Mouse (Mus musculus) urinary bladder, adult 18-20 months (tissue): ENCODE measurements around the gene Stat3.

Source experiments
- DNase-seq, 2 experiments: peaks; one replicate each; pipeline ENCODE4 v3.0.0; 2022; ENCODE audit warnings: low spot score in 2 of 2, mixed read lengths in 2 of 2

Stat3 gene

GRCm38 (mm10) chr11:100891256-100892123 is 47.9 kb downstream of the Stat3 start:
- no peak for DNase-seq

DNA sequence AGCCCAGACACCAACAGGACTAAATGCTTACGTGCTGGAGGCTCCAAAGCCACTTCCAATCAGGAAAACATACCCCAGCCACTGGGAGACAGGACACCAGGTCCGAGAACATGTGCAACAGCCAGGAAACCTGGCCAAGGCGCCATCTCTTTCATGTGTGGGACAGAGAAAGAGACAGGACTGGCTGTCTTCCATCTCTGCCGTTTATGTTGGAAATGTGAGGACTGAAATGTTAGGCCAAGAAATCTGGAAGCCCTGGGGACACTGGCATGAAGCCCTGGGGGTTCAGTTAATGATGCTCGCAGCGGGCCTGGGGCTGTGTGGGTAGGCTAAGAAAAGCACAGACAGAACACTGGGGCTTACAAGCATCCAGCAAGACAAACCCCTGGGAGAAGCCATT is 48.9 kb downstream of the Stat3 start:
- DNase-seq = no peak

- no peak for DNase-seq
Observed at GRCm38 (mm10) chr11:100888348-100888820, 51.0 kb downstream of the Stat3 start.

GRCm38 (mm10) chr11:100887764-100888163 is 51.6 kb downstream of the Stat3 start:
- no peak for DNase-seq

GRCm38 (mm10) chr11:100887236-100887635 is 52.1 kb downstream of the Stat3 start:
- no peak for DNase-seq

- DNase-seq = no peak
Observed at GRCm38 (mm10) chr11:100886188-100886740, 53.1 kb downstream of the Stat3 start.

DNA sequence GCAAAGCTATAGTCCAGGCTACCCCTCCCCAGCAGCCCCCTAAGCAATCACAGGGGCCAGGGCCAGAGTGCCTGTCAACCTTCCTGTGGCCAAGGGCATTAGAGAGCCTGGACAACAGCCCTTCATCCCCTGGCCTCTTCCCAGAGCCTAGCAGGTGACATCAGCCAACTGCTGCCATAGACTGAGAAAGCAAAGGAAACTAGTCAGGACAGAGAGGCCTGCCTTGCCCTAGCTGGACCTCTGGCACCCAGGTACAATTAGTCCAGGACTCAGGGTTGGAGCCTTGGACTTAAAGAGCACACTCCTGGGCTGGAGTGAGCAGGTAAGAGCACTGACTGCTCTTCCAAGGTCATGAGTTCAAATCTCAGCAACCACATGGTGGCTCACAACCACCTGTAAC is 53.9 kb downstream of the Stat3 start:
- DNase-seq = no peak

DNA sequence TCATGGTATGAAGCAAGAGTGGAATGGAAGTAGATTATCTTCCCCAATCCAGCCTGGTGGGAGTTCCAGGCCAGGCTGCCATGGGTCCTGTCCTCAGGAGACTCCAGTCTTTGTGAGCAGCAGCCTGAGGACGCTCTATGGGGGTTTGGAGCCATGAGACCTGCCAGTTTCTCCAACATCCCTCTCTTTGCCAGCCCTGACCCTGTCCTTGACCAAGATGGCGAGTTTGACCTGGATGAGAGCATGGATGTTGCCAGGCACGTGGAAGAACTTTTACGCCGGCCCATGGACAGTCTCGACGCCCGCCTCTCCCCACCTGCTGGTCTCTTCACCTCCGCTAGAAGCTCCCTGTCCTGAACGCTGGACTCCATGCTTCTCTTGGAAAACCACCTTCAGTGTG is 55.7 kb downstream of the Stat3 start:
- no peak for DNase-seq

GRCm38 (mm10) chr11:100879321-100880078 is 59.8 kb downstream of the Stat3 start:
- no peak for DNase-seq

GRCm38 (mm10) chr11:100875761-100876160 is 63.6 kb downstream of the Stat3 start:
- DNase-seq = no peak

GRCm38 (mm10) chr11:100870968-100871350 is 68.4 kb downstream of the Stat3 start:
- no peak for DNase-seq

- no peak for DNase-seq
Observed at GRCm38 (mm10) chr11:100870256-100870967, 68.9 kb downstream of the Stat3 start.

DNA sequence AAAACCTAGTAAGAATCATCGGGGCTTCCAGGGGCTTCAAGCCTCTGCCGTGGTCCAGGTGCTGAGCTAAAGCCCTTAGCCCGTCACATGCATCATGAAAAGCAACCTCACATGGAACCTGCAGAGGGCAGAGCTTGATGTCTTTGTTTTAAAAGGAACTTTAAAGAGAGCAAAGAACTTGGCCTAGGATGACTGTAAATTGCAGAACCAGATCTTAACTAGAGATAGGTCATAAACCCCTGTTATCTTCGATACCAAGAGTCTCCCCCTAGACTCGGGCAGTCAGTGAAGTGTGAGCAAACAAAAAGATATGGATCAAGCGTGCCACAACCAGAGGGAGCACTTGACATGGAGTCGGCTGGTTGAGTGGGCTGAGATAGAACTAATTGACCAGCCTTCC is 73.7 kb downstream of the Stat3 start:
- no peak for DNase-seq

DNA sequence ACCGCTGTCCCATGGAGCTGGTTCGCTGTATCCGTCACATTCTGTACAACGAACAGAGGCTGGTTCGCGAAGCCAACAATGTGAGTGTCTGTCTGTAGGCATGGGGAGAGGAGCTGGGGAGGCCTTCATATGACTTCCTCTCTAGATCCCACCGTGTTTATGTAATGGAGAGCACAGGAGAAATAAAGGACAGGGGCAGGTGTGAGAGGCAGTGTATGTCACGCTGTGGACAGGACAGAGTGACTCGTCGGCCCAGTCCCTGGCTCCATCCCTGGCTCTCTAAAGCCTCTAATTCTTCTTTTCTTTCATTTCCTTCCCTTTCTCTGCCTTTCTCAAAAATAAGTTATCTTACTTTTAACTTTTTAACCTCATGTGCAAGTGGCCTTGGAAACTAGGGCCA is 76.2 kb downstream of the Stat3 start:
- DNase-seq = no peak

- no peak for DNase-seq
Observed at GRCm38 (mm10) chr11:100861836-100862235, 77.5 kb downstream of the Stat3 start.

- DNase-seq = no peak
Observed at GRCm38 (mm10) chr11:100861335-100861734, 78.0 kb downstream of the Stat3 start.

DNA sequence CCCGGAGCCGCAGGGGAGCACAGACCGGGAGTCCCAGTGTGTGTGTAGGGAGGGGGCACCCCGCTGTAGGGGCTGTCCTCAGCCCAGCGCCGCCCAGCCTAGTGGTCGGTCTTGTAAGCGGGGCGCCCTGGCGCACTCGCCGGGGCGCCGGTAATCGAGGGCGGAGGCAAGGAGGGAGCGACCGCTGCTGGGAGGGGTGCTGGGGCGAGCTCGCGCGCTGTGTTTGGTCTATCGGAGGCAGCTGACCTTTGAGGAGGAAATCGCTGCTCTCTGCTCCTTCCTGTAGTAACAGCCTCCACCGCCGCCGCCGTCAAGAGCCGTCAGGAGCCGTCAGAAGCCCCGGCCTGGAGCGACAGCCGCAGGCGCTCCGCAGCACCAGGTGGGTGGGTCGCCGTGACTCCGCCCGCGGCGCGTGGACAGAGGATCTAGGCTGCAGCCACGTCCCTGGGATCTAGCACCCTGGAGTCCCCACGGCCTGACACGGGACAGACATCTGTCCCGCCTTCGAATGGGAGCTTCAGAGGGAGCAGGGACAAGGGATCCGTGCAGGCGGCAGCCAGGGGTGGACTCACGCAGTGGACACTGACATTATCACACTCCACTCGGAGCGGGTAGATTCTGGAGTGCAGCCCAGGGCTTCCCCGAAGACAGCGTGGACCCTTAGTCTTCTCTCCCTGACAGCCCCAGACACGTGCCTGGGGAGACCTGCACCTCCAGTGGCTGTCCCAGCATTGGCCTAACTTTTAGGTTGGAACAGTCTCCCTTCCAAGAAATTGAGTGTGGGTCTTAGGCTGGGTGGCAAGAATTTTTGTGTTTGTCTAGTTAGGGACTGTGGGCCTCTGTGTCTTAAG is 78.9 kb downstream of the Stat3 start:
- DNase-seq = peak; percentile 75 to 77

DNA sequence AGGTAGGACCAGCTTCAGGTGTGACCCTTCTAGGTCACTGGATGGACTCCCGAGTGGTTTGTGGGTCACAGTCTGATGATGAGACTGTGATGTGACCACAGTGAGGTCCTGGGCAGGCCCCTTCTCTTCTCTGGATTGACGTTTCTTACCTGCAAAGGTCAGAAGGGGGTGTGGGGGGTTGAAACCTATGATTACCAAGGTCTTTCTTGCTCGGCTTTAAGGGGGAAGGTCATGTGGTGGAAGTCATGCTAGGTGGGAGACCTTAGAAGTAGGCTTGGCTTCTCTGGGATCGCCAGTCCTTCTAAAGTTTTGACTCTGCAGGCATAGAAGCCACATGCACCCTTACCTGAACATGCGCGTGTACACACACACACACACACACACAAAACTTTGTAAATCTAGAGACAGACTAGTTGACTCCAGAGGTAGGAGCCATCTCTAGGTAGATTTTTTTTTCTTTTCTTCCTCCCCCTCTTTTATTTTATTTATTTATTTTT is 79.7 kb downstream of the Stat3 start:
- no peak for DNase-seq

- no peak for DNase-seq
Observed at GRCm38 (mm10) chr11:100858935-100859578, 80.3 kb downstream of the Stat3 start, which contains the start of gene Stat5a. TSS of gene Stat5a (plus strand) at chr11:100859351.

GRCm38 (mm10) chr11:100857960-100858359 is 81.4 kb downstream of the Stat3 start:
- no peak for DNase-seq
